Mouse (Mus musculus) Patski (cell line): ENCODE data around the gene Fut4. TPM values are rescaled to one million over a fixed set of nuclear protein-coding genes. Genes with fewer than 3 reads are reported as not detected.

ENCODE experiments used
- ATAC-seq: fragments of 100-300 bp; one replicate; pipeline ENCODE4 v1.8.0; 2021
- CTCF ChIA-PET: fragments of 350-600 bp; sonication (Branson Sonifier 250); formaldehyde crosslinking; loops from one replicate; lab custom pipeline; 2022; ENCODE audit warnings: inconsistent platforms; lab: Charles Lee
- POLR2A ChIA-PET: fragments of 350-600 bp; sonication (Branson Sonifier 250); formaldehyde crosslinking; loops from one replicate; lab custom pipeline; 2022; ENCODE audit warnings: antibody characterized with exemption, inconsistent platforms; lab: Charles Lee
- DNase-seq: peaks from one replicate; pipeline ENCODE4 v3.0.0-alpha.2; 2011; ENCODE audit warnings: low read depth, low spot score
- H3K27me3 ChIP-seq: fragments of 371-371 bp; one replicate; pipeline ENCODE4 v1.5.1; 2021
- CTCF ChIP-seq: fragments of 100-300 bp; IDR thresholded peaks from one replicate; pipeline ENCODE4 v1.5.1; 2021
- in situ Hi-C: fragments of 300-500 bp; cut with MboI; formaldehyde crosslinking; loops from 3 replicates; pipeline ENCODE4 v1.11.1; 2018; ENCODE audit warnings: low pct_unique_long_range_greater_than_20kb, mixed read lengths
- polyA plus RNA-seq: library from polyadenylated mRNA; unstranded; gene quantifications from one replicate; pipeline ENCODE4 v1.2.3, GENCODE M21; 2021

Gene Fut4
- polyA plus RNA-seq, 1 experiment from 2014 or later, result 0.03 TPM

DNA sequence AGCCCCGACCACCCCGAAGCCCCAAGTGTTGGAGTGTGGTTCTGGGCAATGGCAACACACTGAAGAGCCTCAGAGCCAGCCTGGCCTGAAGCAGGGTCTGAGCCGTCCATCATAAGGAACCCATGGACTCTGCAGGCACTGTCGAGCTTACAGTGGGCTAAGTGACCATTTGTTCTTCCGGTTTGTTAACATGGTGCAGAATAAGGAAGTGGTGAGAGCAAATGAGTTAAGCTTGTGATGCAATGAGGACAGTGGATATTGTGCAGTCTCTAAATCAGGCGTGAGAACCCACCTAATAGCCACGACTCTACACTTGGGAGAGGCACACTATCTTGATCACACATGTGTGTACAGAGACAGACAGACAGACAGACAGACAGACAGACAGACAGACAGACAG is 6.4 kb upstream of the Fut4 start:
- POLR2A ChIA-PET, result no interaction called here
- in situ Hi-C loops, result no loop called here
- no peak for TF ChIP-seq CTCF
- CTCF ChIA-PET, result interaction anchor here (1.5 kb wide), 1 partner anchor 22 kb away, joined by 3 read pairs; no protein-coding TSS in a partner anchor
- DNase-seq (no peak), ATAC-seq (no peak)
- no peaks in the 10 kb centered on the region for H3K27me3 ChIP-seq

DNA sequence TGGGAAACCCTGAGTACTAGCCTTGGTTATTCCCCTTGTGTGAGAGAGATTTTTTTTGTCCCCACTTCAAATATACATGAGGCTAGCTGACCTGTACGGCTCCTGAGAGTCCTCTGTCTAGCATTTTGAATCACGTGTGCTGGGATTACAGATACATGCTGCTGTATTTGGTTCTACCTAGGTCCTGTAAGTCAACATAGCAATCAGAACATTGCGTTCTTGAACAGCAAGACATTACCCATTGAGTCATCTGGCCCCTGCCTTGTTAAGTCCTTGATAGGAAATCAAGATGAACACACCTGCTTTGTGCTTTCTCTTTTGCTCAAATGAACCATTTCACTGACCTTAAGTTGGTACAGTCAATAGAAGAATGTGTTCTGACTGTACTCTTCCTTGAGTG is 2.3 kb upstream of the Fut4 start:
- no peak for ATAC-seq

DNA sequence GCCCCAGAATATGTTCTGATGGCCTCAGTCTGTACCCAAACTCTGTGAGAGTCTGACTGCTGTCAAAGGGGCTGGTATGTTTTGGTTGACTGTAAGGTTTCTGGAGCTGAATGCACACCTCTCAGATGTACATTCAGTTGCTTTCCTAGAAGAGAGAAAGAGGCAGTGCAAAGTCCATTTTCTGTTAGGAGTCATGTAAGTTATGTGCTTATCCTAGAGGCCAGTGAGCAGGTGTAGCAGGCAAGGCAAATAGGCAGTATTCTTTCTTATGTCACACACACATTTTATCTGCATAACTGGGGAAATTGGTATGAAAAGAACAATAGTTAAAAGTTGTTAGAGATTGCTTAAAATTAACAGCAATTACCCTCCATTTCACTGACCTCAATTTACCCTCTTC is 1.8 kb upstream of the Fut4 start:
- ATAC-seq, result no peak
- TF ChIP-seq CTCF, result no peak
- DNase-seq, result no peak
- in situ Hi-C loops, result no loop called here
- H3K27me3 ChIP-seq, result no peaks in the 10 kb centered on the region
- POLR2A ChIA-PET, result no interaction called here
- CTCF ChIA-PET, result no interaction called here

More for the DNA sequence above, 2.3 kb upstream of the Fut4 start:
- no peak for DNase-seq
- no peaks in the 10 kb centered on the region for H3K27me3 ChIP-seq
- in situ Hi-C loops, result no loop called here
- TF ChIP-seq CTCF, result no peak
- POLR2A ChIA-PET, result no interaction called here
- CTCF ChIA-PET, result interaction anchor here (1.2 kb wide), 1 partner anchor 11 kb away, joined by 3 read pairs; no protein-coding TSS in a partner anchor

DNA sequence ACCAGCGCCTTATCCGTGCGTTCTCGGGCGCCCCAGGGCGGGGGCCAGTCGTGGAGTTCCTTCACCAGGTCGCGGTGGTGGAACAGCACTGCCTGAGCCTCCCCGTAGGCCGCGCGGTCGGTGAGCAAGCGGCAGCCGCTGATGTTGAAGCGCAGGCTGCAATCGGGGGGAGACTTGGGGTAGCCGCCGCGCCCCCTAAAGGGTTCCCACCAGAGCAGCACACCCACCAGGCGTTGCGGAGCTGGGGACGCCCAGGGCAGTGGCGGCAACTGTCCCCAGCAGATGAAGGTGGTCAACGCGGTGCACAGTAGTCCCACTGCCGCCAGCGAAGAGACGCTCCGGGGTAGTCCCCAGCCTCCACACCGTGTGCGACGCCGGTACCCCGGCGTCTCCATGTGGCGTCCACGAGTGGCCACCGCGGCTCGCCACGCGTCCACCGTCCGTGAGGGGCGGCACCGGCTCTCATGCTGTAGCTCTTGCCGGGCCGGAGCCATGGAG is 641 bp downstream of the Fut4 start:
- no peak for TF ChIP-seq CTCF
- CTCF ChIA-PET, result no interaction called here
- no peak for DNase-seq
- no peak for ATAC-seq
- in situ Hi-C loops, result no loop called here
- POLR2A ChIA-PET, result no interaction called here
- no peaks in the 10 kb centered on the region for H3K27me3 ChIP-seq

DNA sequence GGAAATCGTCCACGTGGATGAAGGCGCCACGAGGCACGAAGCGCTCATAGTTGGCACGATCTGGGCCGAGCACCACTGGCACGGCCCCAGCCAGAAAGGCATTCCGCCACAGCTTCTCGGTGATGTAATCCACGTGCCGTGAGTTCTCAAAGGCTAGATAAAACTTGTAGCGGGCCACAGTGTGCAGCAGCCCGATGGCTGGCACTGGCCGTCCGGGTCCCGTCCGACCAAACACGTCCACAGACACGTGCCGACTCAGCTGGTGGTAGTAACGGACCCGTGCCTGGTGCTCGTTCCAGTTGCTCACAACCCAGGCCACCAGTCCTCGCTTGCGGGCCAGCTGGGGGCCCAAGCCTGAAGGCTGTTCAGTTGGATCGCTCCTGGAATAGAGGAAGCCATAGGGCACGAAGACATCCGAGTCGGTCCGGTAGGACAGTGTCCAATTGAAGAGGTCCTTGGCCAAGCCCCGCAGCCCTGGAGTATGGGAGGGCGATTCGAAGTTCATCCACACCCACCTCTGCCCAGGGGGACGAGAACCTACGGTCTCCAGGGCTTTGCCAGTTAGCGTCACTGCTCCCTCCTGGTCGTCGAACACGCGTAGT is 1.2 kb downstream of the Fut4 start:
- CTCF ChIA-PET, result no interaction called here
- ATAC-seq, result no peak

DNA sequence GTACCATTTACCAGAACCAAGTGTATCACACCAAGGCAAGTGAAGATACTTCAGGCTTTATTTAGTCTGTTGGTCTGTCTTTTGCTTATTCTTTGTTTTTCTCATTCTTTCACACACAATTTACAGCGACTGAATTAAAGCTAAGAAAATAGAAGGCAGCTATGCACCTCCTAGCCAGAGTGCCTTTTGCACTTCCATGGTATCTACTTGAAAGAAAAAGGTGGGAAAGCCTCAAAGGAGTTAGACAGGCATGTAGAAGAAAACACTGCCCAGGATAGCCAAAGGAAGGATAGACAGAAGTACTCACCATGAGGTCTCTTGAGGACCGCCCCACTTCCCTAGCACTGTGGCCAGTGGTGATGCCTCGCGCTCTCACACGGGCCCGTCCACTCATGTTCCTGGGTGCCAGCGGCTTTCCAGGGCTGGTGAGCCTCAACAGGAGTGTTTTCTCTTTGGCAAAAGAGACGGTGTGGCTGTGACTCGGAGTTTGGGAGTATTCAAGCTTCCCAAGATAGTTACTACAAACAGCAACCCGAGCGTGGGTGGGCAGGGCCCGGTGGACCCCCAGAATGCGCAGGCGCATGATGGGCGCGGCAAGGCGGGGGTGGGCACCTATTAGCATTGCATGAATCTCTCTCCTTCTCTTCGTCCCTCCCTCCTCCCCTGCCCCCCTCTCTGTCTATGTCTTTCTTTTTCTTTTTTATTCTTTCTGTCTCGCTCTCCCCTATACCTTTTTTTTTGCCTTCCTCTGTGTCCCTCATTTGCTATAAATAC is 11.9 kb downstream of the Fut4 start, which contains the start of gene Piwil4:
Gene Piwil4, minus strand, starts transcription at position 583 of the 774 bp plus-strand sequence.
- TF ChIP-seq CTCF, result no peak
- POLR2A ChIA-PET, result no interaction called here
- in situ Hi-C loops, result no loop called here
- CTCF ChIA-PET, result no interaction called here
- H3K27me3 ChIP-seq, result peaks cover 5% of the 10 kb centered on the region
- no peak for ATAC-seq
- no peak for DNase-seq

More for the DNA sequence above, 1.2 kb downstream of the Fut4 start:
- H3K27me3 ChIP-seq, result no peaks in the 10 kb centered on the region
- POLR2A ChIA-PET, result interaction anchor here (0.6 kb wide), 1 partner anchor 26 kb away, joined by 3 read pairs; no protein-coding TSS in a partner anchor
- in situ Hi-C loops, result no loop called here
- TF ChIP-seq CTCF, result no peak
- DNase-seq, result no peak

DNA sequence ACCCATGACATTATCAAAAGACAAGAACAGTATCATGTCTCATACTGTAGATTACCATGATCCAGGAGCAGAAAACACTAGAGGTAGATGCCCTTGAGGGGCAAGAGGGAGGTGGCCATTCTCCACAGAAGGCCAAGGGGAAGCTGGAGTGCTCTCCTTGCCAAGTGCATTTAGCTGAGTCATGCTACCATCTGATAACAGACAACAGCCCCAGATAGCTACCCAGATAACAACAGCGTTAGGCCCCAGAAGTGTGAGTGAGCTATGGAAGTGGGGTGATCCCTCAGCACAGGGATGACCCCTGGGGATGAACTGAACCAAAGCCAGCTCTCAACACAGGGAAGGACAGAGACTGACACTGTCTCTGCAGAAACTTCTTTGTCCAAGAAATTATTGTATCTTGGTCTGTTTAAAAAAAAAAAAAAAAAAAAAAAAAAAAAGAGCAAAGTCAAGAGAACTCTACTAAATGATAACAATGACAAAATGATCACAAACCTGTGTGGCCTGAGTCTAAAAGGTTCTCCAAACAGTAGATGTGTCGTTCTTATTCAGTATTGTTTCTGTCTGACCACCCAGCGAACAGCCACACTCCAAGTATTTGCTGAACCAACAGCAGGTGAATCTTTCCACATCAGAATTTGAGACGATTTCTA is 12.6 kb downstream of the Fut4 start:
- CTCF ChIA-PET, result interaction anchor here (0.8 kb wide), 1 partner anchor 275 kb away, joined by 5 read pairs; no protein-coding TSS in a partner anchor
- peaks cover 5% of the 10 kb centered on the region for H3K27me3 ChIP-seq
- no peak for TF ChIP-seq CTCF
- DNase-seq, result no peak
- in situ Hi-C loops, result no loop called here
- POLR2A ChIA-PET, result no interaction called here
- ATAC-seq, result no peak

DNA sequence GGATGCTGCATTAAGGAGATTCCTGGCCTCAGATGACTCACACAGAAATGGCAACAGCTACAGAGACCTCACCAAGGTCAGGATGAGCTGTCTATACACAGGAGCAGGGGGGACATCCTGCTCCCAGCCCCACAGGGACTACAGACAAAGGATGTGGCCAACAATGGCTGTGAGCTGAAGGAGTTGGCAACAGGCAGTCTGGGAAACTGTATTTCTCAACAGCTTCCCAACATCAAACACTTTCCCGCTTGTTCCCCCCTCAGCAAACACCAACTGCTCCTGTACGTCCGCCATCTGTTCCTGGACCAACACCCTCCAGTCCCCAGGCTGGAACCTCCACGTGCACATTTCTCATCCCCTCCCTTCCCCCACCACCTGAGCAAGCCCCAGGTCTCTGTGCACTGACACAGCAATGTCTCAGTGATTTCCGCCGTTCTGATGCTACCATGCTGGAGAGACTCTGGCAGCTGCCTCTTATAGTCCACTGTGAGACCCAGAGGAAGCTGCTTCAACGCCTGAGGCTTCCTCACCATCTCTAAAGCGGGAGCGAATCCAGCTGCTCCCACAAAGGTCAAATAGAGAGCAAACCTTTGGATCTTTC is 21.2 kb downstream of the Fut4 start:
- CTCF ChIA-PET, result interaction anchor here (1.1 kb wide), 1 partner anchor 207 kb away, joined by 3 read pairs; no protein-coding TSS in a partner anchor
- DNase-seq (no peak), ATAC-seq (no peak)
- TF ChIP-seq CTCF, result no peak
- in situ Hi-C loops, result no loop called here
- H3K27me3 ChIP-seq, result no peaks in the 10 kb centered on the region
- POLR2A ChIA-PET, result no interaction called here

DNA sequence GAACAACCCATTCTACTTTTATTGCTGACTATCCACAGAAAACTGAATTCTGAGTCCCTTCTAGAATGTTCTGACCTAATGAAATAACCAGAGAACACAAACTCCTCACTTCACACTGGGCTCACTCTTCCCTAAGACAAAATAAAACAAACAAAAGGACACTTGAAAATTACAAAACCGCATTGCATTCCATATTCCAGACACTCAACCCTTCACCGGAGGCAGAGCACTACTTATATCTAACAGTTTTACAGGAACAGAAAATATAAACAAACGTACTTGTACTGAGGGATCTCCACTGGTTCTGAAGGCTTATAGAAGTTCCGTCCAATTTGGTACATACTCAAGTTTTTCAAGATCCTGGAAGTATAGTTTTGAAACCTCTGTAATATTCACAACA is 23.8 kb downstream of the Fut4 start:
- DNase-seq (no peak), ATAC-seq (no peak)
- H3K27me3 ChIP-seq, result no peaks in the 10 kb centered on the region
- in situ Hi-C loops, result no loop called here
- ChIA-PET POLR2A (no interaction called here), CTCF (no interaction called here)
- no peak for TF ChIP-seq CTCF

DNA sequence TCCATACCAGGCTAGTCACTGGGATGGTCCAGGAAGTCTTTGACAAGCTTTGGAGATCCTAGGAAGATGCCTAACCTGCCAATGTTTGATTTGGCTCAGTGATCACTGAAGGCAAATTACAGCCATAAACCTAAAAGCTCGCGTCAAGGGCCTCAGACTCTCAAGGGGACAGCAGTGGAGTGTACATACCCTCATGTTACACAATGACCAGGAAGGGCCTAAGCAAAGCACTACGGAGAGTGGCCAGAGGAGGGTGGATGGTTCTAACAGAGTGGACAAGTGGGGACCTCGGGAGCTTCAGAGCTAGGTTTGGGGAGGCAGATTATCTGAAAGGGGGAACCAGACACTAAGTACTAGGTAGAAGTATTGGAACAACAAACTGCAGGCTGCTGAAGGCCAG is 25.6 kb downstream of the Fut4 start:
- TF ChIP-seq CTCF, result no peak
- in situ Hi-C loops, result no loop called here

More for the DNA sequence above, 25.6 kb downstream of the Fut4 start:
- ChIA-PET CTCF (interaction anchor here (1.7 kb wide), 1 partner anchor 39 kb away, joined by 4 read pairs; no protein-coding TSS in a partner anchor), POLR2A (no interaction called here)
- no peak for DNase-seq
- peak; percentile 5 for ATAC-seq
- no peaks in the 10 kb centered on the region for H3K27me3 ChIP-seq
